Mouse (Mus musculus) left cerebral cortex, adult 18-20 months (tissue): ENCODE data around the gene Olfr1225. TPM values are rescaled to one million over a fixed set of nuclear protein-coding genes. Genes with fewer than 3 reads are reported as not detected.
"Not testable (repeated sequence)": the region's sequence is repeated elsewhere in the genome, so short reads cannot be mapped to it uniquely, and the experiment has no call there.

Experiments used
- DNase-seq, 2 experiments: peaks; one replicate each; pipeline ENCODE4 v3.0.0; 2021 to 2022; ENCODE audit warnings: low spot score in 2 of 2, mixed read lengths in 1 of 2
- long read RNA-seq, 2 experiments: library from polyadenylated mRNA; stranded (forward); transcript quantifications; one replicate each; pipeline ENCODE4 v2.0.0; 2021
- total RNA-seq, 2 experiments: library from RNA; stranded (reverse); gene quantifications; 2 replicates each; pipeline ENCODE4 v1.2.3; 2021

The Olfr1225 gene
- not detected for total RNA-seq
- long read RNA-seq, experiment 1: 0 reads
- long read RNA-seq, experiment 2: 0 reads

DNA sequence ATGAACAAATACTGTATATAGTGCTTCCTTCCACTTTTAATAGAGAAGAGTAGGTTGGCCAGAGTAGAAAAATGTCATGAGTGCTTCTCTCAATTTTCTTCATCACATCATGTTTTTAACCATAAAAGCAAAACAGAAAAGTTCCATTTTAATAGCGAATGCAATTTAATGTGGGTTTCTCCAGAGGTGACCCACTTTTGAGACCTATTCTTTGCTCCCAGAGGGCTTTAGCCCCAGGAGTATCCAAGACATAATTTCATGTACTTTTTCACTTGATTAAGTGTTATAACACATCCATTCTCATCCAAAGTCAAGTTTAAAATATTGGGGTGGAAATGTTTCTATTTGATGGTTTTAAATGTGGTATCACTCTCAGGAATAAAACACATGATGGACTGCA, at the start of gene Olfr1225:
Gene Olfr1225, minus strand, starts transcription at position 101 of the 400 bp plus-strand sequence.
- DNase-seq: no peak

DNA sequence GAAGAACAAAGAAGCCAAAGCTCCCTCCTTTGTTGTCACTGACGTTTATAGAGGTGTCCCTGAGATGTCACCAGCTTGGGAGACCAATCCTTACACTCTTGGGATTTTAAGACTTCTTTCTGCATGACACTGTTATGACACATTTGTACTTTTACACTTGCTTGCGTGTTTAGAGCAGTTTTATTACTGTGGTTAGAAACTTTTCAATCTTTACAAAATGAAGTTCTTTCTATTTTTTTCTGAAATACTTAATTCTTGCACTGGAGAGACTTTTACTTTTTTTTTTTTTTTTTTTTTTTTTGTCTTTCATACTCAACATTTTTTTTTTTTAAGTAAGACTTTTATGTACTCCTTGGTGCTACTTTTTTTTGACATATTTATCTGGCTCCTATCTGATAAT, 25.5 kb upstream of the Olfr1225 start, which contains the start of gene Olfr1226:
Gene Olfr1226, minus strand, starts transcription at position 101 of the 400 bp plus-strand sequence.
- DNase-seq: no peak

- DNase-seq: no peak
Observed at GRCm38 (mm10) chr2:89196325-89196982, 22.0 kb upstream of the Olfr1225 start.

DNA sequence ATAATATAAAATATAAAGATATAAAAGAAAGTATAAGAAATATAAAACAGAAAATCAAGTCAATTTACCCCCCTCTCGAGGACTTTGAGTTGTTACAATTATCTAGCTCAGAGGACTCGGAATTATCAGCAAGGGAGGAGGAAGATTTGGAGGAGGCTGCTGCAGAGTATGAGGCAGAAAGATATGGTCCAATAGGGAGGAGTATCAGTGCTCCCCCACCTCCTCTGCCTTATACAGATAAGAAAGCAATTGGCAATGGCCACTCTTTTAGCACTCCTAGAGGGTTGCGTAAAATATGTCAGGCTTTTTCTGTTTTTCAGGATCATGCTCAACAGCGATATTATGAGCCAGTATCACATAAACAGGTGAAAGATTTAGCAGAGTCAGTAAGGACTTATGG, 9.8 kb downstream of the Olfr1225 start:
- not testable (repeated sequence) for DNase-seq

DNA sequence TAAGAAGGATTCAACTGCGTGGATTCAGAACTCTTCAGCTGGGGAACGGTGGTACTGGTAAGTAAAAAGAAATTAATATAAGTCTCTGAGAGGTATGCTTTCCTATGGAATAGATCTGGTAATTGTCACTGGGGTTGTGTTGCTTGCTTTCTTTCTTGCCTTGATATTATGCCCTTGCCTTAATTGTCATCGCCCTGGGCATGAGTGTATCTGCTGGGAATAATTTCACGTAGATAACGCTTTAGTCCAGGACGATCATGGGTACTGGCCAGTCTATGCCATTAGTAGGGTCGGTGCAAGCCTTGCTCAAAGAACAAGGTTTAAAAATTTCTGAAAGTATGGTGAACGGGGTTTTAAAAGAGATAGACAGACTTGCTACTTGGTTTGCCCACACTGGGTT, 10.5 kb downstream of the Olfr1225 start, which contains the start of gene Olfr1224-ps1:
Gene Olfr1224-ps1, minus strand, starts transcription at position 101 of the 400 bp plus-strand sequence.
- not testable (repeated sequence) for DNase-seq

DNA sequence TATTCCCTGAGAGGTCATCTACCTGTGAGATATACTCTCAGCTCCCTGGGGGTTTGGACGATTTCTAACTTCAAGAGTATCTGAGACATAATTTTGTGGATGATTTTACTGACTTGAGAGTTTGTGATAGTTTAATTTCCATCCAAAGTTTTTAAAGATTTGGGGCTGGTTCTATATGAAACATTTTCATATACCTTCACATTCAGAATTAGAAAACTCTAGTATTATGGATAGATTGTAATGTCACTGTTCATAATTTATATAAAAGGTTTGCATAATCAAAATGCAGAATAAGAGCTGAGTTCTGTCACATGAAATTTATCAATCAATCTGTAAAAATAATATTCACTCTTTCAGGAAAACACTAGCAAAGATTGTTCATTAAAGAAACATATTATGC, 23.0 kb downstream of the Olfr1225 start, which contains the start of gene Olfr1223:
Gene Olfr1223, minus strand, starts transcription at position 101 of the 400 bp plus-strand sequence.
- DNase-seq: no peak

GRCm38 (mm10) chr2:89132954-89133353, 41.5 kb downstream of the Olfr1225 start, which contains the start of gene Olfr1222:
Gene Olfr1222 (minus strand): TSS chr2:89133054.
- no peak for DNase-seq

Other genes with a start within 250 kb of the Olfr1225 start
- gene Olfr1211, start 236.6 kb downstream of the Olfr1225 start, total RNA-seq: not detected
- not detected for gene Olfr1212, start 220.7 kb downstream of the Olfr1225 start, total RNA-seq
- not detected for gene Gm13762, start 194.4 kb downstream of the Olfr1225 start, total RNA-seq
- not detected for gene Olfr1214, start 182.0 kb downstream of the Olfr1225 start, total RNA-seq
- gene Olfr1215, start 167.7 kb downstream of the Olfr1225 start, total RNA-seq: not detected
- not detected for gene Olfr1216, start 156.3 kb downstream of the Olfr1225 start, total RNA-seq
- gene Olfr1217, start 142.6 kb downstream of the Olfr1225 start, total RNA-seq: not detected
- not detected for gene Olfr1218, start 113.5 kb downstream of the Olfr1225 start, total RNA-seq
- gene Olfr1219, start 91.2 kb downstream of the Olfr1225 start, total RNA-seq: not detected
- not detected for gene Olfr1220, start 67.8 kb downstream of the Olfr1225 start, total RNA-seq
- gene Olfr1221, start 57.4 kb downstream of the Olfr1225 start, total RNA-seq: not detected
- not detected for gene Olfr1222, start 41.6 kb downstream of the Olfr1225 start, total RNA-seq
- not detected for gene Olfr1223, start 23.1 kb downstream of the Olfr1225 start, total RNA-seq
- gene Olfr1224-ps1, start 10.6 kb downstream of the Olfr1225 start, total RNA-seq: not detected
- gene Olfr1226, start 25.4 kb upstream of the Olfr1225 start, total RNA-seq: not detected
- not detected for gene Olfr1228, start 79.4 kb upstream of the Olfr1225 start, total RNA-seq
- gene Olfr1229, start 113.3 kb upstream of the Olfr1225 start, total RNA-seq: not detected
- gene Olfr1230, start 122.6 kb upstream of the Olfr1225 start, total RNA-seq: not detected
- gene Olfr1231, start 132.4 kb upstream of the Olfr1225 start, total RNA-seq: not detected
- not detected for gene Olfr1232, start 155.0 kb upstream of the Olfr1225 start, total RNA-seq
- not detected for gene Olfr1233, start 167.7 kb upstream of the Olfr1225 start, total RNA-seq
- not detected for gene Olfr1234, start 190.2 kb upstream of the Olfr1225 start, total RNA-seq
- gene Olfr1238, start 235.0 kb upstream of the Olfr1225 start, total RNA-seq: not detected
- not detected for gene Olfr1239, start 245.7 kb upstream of the Olfr1225 start, total RNA-seq